Mouse (Mus musculus): Measurements from ENCODE around the gene Nradd. TPM values are rescaled to one million over a fixed set of nuclear protein-coding genes. Genes with fewer than 3 reads are reported as not detected.

Nradd gene
- total RNA-seq, 2 experiments from 2014 or later = 1.8 to 2.4 TPM

GRCm38 (mm10) chr9:110652963-110653654 lies 28.9 kb upstream of the Nradd start:
- DNase-seq = no peak

- DNase-seq = no peak
Measured at GRCm38 (mm10) chr9:110651931-110652722, 27.9 kb upstream of the Nradd start.

- no peak for DNase-seq
Measured at GRCm38 (mm10) chr9:110649775-110650174, 25.5 kb upstream of the Nradd start.

GRCm38 (mm10) chr9:110645219-110645618 lies 21.0 kb upstream of the Nradd start:
- no peak for DNase-seq

GRCm38 (mm10) chr9:110644295-110644694 lies 20.0 kb upstream of the Nradd start:
- no peak for DNase-seq

- no peak for DNase-seq
Measured at GRCm38 (mm10) chr9:110643787-110644186, 19.5 kb upstream of the Nradd start.

GRCm38 (mm10) chr9:110642812-110643524 lies 18.7 kb upstream of the Nradd start:
- DNase-seq = no peak

- no peak for DNase-seq
Measured at GRCm38 (mm10) chr9:110641006-110641405, 16.8 kb upstream of the Nradd start.

GRCm38 (mm10) chr9:110638611-110639021 lies 14.4 kb upstream of the Nradd start:
- DNase-seq = no peak

GRCm38 (mm10) chr9:110635225-110635624 lies 11.0 kb upstream of the Nradd start:
- peak; percentile 80 for DNase-seq

- DNase-seq = no peak
Measured at GRCm38 (mm10) chr9:110633882-110634281, 9.6 kb upstream of the Nradd start.

- DNase-seq = no peak
Measured at GRCm38 (mm10) chr9:110632671-110633070, 8.4 kb upstream of the Nradd start.

- no peak for DNase-seq
Measured at GRCm38 (mm10) chr9:110631651-110632275, 7.5 kb upstream of the Nradd start.

- DNase-seq = no peak
Measured at GRCm38 (mm10) chr9:110631191-110631590, 6.9 kb upstream of the Nradd start.

- no peak for DNase-seq
Measured at GRCm38 (mm10) chr9:110630171-110630570, 5.9 kb upstream of the Nradd start.

- DNase-seq = no peak
Measured at GRCm38 (mm10) chr9:110625350-110625908, 1.2 kb upstream of the Nradd start.

GRCm38 (mm10) chr9:110623416-110624195 lies 646 bp downstream of the Nradd start:
- no peak for DNase-seq

- no peak for DNase-seq
Measured at GRCm38 (mm10) chr9:110622621-110623219, 1.5 kb downstream of the Nradd start.

GRCm38 (mm10) chr9:110620685-110621084 lies 3.6 kb downstream of the Nradd start:
- DNase-seq = no peak

GRCm38 (mm10) chr9:110620180-110620579 lies 4.1 kb downstream of the Nradd start:
- DNase-seq = no peak

- DNase-seq = no peak
Measured at GRCm38 (mm10) chr9:110617081-110617480, 7.2 kb downstream of the Nradd start.
